Mouse (Mus musculus): Measurements from ENCODE around the gene Ifrd1. TPM values are rescaled to one million over a fixed set of nuclear protein-coding genes. Genes with fewer than 3 reads are reported as not detected.
"Not testable (repeated sequence)": the region's sequence is repeated elsewhere in the genome, so short reads cannot be mapped to it uniquely, and the experiment has no call there.

The Ifrd1 gene
- polyA plus RNA-seq (2012; rRNA removed) = 19.5 and 35.2 TPM in 2 replicates

GRCm38 (mm10) chr12:40248454-40249180, at the start of gene Ifrd1:
Gene Ifrd1, minus strand, starts transcription at chr12:40248504.
- no peak for DNase-seq (ENCODE audit: low read depth)

DNA sequence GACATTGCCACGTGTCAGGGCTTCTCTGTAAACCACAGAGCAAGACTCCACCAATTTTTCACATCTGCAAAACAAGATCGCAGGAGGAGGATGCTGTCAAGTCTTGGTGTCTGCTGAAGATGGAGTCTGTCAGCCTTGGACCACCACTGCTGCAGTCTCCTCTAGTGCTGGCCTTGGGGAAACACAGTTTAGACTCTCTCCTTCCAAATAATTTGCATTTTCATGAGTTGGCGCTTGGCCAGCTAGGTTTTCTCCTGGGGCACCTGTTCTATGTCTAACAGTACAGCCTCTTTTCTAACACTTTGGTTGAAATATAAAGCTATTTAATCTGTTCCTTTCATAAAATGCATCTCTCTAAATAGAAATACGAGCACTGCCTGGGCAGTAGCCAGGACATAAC, 38.2 kb upstream of the Ifrd1 start:
- DNase-seq (ENCODE audit: low read depth) = no peak

- no peak for DNase-seq (ENCODE audit: low read depth)
These were observed 32.5 kb upstream of the Ifrd1 start for GRCm38 (mm10) chr12:40280596-40281325.

GRCm38 (mm10) chr12:40277581-40277980, 29.3 kb upstream of the Ifrd1 start:
- DNase-seq (ENCODE audit: low read depth) = no peak

DNA sequence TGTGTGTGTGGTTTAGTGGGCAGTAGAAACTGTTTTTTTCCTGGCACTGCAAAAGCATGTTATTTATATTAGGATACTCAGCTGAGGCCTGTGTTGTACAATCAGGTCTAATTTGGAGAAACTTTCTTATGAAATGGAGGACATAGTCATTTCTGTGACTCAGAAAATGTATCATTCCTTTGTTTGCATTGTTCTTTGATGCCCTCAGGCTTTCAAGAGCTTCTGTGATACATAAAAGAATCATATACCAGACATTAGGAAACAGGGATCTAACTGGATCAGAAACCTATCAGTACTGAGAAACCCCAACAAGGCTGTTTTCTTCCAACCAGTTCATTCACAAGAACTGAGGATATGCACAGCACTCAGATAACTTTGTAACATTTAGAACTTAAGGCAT, 26.6 kb upstream of the Ifrd1 start:
- no peak for DNase-seq (ENCODE audit: low read depth)

- no peak for DNase-seq (ENCODE audit: low read depth)
These were observed 25.0 kb upstream of the Ifrd1 start for GRCm38 (mm10) chr12:40273339-40273738.

DNA sequence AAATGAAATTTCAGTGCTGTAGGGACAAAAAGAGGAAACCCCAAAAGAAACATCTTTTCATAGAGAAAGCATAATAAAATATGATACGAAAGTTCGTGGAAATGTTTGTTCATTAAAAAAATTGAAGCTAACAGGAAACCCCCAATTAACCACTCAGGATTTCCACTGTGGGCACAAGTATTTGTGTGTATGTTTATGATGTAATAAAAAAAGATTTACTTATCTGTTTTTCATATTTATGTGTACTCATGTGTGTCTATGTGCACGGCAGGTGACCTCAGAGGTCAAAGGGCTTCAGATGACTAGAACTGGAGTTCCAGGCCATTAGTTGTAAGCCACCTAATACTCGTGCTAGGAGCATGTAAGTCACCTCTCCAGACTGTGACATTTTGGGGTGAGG, 24.4 kb upstream of the Ifrd1 start:
- no peak for DNase-seq (ENCODE audit: low read depth)

GRCm38 (mm10) chr12:40268313-40268712, 20.0 kb upstream of the Ifrd1 start:
- no peak for DNase-seq (ENCODE audit: low read depth)

- no peak for DNase-seq (ENCODE audit: low read depth)
These were observed 15.4 kb upstream of the Ifrd1 start for GRCm38 (mm10) chr12:40263712-40264111.

- DNase-seq (ENCODE audit: low read depth) = no peak
These were observed 14.7 kb upstream of the Ifrd1 start for GRCm38 (mm10) chr12:40263006-40263405.

DNA sequence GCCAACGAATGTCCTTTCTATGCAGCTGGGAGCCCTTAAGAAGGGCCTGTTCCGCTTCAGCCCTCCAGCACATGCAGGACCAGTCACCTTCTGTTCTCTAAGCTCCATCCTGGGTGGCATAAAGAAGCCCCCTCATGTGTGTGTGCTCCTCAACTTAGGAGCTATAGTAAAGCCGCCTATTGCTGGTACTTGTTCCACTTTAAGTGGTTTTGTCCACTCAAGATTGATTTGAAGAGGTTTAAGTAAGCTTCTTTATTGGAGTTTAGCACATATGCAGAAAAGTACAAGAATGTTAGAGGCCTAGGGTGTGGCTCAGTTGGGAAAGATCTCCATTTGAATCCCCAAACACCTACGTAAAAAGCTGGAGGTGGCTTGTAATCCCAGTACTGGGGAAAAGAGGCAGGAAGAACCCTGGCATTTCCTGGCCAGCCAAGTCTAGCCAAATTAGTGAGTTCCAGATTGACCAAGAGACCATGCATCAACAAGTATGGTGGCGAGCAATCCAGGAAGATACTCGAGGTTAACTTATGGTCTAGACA, 10.2 kb upstream of the Ifrd1 start:
- no peak for DNase-seq (ENCODE audit: low read depth)

DNA sequence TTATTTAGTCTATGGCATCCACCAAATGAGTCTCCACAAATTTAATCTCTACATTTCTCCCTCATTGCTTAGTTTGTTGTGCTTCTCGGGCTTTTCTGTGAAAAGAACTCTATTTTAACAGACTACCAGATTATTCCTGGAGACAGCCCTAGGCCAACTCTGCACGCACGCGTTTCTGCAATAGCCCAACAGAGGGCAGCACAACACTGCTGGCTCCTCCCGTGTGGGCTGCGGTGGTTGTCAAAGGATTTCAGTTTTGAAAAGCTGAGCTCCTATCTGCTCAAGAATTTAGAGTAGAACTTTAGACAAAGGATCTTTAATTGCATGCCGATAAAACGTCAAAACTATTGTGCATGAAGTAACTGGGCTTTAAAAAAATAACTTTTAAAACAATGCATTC, 8.9 kb upstream of the Ifrd1 start:
- DNase-seq (ENCODE audit: low read depth) = no peak

DNA sequence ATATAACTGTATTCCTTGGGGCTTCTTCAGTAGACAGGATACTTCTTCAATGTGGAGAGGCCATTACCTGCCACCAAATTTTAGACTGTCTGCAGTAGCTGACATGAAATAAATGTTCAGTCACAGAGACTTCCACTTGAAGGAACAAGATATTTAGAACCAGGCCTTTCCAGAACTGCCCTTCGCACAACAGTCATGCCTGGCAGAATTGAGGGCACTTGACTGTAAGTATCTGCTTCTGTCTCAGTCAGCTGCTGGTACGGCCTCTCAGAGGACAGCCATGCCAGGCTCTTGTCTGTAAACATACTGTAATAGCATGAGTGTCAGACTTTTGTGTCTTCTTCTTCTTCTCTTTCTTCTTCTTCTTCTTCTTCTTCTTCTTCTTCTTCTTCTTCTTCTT, 8.2 kb upstream of the Ifrd1 start:
- no peak for DNase-seq (ENCODE audit: low read depth)

DNA sequence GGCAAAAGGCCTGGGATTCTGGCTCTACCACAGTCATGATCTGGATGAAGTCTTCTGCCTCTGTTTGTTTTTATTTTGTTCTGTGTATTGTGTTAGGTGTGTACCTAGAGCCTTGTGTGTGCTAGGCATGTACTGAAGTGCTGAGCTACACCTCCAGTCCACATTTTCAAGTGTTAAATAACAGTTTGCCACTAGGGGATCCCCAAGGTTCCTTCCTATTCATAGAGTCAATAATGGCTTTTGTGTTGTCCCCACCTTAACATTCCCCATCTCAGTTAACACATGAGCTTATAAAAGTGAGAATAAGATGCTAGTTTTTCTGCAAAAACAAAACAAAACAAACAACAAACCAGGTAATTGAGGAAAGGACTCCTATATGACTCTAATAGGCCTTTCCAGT, 7.7 kb upstream of the Ifrd1 start:
- DNase-seq (ENCODE audit: low read depth) = no peak

DNA sequence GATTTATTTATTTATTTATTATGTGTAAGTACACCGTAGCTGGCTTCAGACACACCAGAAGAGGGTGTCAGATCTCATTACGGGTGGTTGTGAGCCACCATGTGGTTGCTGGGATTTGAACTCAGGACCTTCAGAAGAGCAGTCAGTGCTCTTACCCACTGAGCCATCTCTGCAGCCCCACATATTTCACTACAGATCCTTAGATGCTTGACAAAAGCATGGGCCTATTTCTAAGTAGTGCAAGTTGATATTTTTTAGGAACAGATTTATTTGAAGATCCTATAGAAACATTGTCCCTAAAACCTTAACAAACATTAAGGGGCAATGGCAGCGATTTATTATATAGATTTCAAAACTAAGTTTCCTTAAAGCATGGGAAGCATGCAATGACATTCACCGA, 7.0 kb upstream of the Ifrd1 start:
- DNase-seq (ENCODE audit: low read depth) = not testable (repeated sequence)

- DNase-seq (ENCODE audit: low read depth) = no peak
These were observed 6.4 kb upstream of the Ifrd1 start for GRCm38 (mm10) chr12:40254729-40255128.

GRCm38 (mm10) chr12:40253241-40253640, 4.9 kb upstream of the Ifrd1 start:
- DNase-seq (ENCODE audit: low read depth) = no peak

DNA sequence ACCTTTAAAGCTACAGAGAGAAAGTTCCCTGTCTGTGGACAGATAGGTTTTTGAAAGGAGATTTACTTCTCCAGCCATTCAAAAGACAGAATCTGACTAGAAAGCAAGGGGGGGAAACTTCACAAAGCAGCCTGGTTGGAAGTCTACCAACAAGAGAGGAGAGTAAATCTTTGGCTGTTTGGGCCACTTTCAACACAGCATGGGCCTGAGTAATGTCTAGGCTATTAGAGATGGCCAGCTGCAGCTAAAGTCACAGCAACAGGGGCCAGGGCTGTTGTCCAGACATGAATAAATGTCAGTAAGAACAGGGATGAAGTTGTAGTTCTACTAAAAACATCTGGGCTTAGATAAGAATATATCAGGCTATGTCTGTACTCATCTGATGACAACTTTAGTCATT, 2.0 kb upstream of the Ifrd1 start:
- DNase-seq (ENCODE audit: low read depth) = no peak

- no peak for DNase-seq (ENCODE audit: low read depth)
These were observed 328 bp downstream of the Ifrd1 start for GRCm38 (mm10) chr12:40247976-40248375.

DNA sequence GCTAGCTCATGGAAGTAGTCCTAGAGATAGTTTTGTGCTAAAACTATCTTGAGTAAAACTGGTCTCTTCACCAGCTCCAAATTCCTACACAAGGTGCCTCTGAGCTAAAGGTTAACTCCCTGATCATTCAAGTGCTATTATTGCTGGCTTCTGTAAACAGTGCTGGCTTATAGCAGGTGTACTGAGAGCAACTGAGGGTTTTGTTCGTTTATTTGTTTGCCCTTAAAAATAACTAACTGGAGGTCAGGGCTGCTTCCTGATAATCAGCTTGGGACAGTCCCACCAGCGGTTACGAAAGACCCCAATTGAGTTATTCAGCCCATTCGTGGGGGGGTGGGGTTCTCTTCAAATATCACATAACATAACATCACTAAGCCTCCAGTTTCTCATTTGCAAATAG, 920 bp downstream of the Ifrd1 start:
- DNase-seq (ENCODE audit: low read depth) = no peak

DNA sequence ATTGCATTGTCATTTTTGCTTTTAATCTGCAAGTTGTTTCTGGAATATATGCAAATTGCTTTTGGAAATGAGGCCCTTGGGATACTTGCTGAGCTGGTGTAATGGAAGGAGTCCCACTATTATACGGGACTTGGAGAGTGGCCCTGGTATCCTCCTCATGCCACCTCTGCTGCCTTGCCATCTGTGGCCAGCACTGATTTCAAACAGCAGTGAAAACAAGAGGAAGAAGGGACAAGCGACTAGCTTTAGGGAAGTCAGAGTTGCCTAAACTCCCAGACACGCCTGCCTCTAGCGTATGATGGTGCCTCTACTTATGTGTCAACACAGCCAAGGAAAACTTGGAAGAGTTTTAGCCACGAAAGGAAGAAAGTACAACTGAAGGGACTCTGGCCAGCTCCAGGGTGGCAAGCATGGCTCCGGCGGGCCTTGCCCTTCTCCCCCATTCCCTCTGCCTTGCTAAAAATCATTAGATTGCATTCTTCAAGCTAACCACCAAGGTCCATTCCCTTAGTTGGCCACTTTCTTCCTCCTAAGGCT, 2.8 kb downstream of the Ifrd1 start:
- DNase-seq (ENCODE audit: low read depth) = no peak

GRCm38 (mm10) chr12:40244926-40245325, 3.4 kb downstream of the Ifrd1 start:
- no peak for DNase-seq (ENCODE audit: low read depth)

DNA sequence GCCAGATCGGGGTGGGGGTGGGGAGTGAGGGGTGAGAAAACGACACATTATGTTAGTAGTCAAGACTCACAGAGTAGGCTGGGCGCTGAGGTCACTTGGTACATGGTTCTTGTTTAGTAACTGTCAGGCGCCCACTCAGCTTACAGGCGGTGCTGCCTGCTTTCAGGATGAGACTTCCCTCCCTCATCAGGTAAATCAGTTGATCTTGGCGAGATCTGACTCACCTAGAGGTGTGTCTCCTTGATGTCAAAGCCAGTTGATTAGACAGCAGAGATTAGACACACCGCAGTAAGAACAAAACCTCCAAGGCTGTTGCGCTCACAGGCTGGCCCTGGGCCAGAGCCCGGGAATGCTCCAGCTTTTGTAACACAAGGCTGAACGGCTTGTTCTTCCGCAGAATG, 4.5 kb downstream of the Ifrd1 start:
- no peak for DNase-seq (ENCODE audit: low read depth)
